In the genomic region with DNA sequence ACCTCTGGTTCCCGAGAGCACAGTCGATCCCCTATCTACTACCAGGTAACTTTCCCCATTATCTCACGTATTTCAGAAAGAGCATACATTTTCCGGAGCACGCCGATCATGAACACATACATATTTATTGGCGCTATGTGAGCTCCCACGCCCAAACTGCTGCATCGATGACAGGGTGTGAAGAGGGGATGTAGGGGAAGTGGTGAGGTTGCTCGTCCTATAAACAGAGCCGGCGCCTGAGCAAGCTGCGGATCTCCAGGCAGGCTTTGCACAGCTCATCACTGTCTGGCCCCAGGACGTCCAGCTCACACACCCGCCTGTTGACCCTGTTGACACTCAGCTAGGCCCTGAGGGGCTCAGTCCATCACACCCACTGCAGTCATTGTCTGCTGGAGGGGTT, we compare ENCODE assay signal across 8 mouse cellular contexts. TPM values are rescaled to one million over a fixed set of nuclear protein-coding genes. Genes with fewer than 3 reads are reported as not detected.
DNase-seq lines count a peak whose midpoint lies in the region; ATAC-seq and TF ChIP-seq lines count a peak whose summit lies in the region.

No protein-coding gene starts in this region.

- no peak for TF ChIP-seq CTCF in lung, embryonic 14.5 days (IDR thresholded peaks at IDR 0.05; ENCODE audit: low read depth)

- peak overlapping the region; percentile 78 for H3K27ac ChIP-seq in lung, embryonic 14.5 days (ENCODE audit: low read depth)
- H3K27ac ChIP-seq in limb, embryonic 14.5 days (replicated peaks; ENCODE audit: low read depth, low read length) = peak overlapping the region; percentile 34
- H3K27ac ChIP-seq in neural tube, embryonic 14.5 days (ENCODE audit: low read depth, low read length) = peak overlapping the region; percentile 66

- H3K36me3 ChIP-seq in lung, embryonic 14.5 days (ENCODE audit: insufficient read depth) = peaks cover 12% of the 10 kb centered on the region; the same call in 1 of the 2 replicates
- H3K36me3 ChIP-seq in limb, embryonic 14.5 days (ENCODE audit: control insufficient read depth, insufficient read depth, low read length) = peaks cover 7% of the 10 kb centered on the region; the same call in 1 of the 2 replicates
- H3K36me3 ChIP-seq in neural tube, embryonic 14.5 days (ENCODE audit: control insufficient read depth, insufficient read depth, low read length) = no peaks in the 10 kb centered on the region

- peak; percentile 12; the same call in 1 of the 2 replicates for ATAC-seq in lung, embryonic 14.5 days (ENCODE audit: insufficient read depth)
- ATAC-seq in activated CD4-positive, CD25-positive, alpha-beta regulatory T cell, adult 4 months = peak; percentile 64
- ATAC-seq in erythroid progenitor cell, adult 5-6 weeks (replicated peaks; ENCODE audit: low FRiP score, poor library complexity, severe bottlenecking) = peak; percentile 4
- ATAC-seq in limb, embryonic 14.5 days (ENCODE audit: low FRiP score, low read depth) = no peak
- ATAC-seq in neural tube, embryonic 14.5 days (ENCODE audit: low read depth) = peak; percentile 15

- no peak for TF ChIP-seq POLR2A in limb, embryonic 14.5 days (IDR thresholded peaks at IDR 0.05; ENCODE audit: borderline replicate concordance, extremely low read depth, insufficient read depth, insufficient read length)

- peak overlapping the region; percentile 77 for H3K4me2 ChIP-seq in lung, embryonic 14.5 days
- peak overlapping the region; percentile 76 for H3K4me2 ChIP-seq in limb, embryonic 14.5 days (replicated peaks; ENCODE audit: low read depth, low read length, severe bottlenecking)
- H3K4me2 ChIP-seq in neural tube, embryonic 14.5 days (ENCODE audit: low read depth, low read length) = peak overlapping the region; percentile 76

- peak; percentile 50 for DNase-seq in lung, embryonic 14.5 days
- DNase-seq in lung, postnatal 10 days = no peak
- DNase-seq in limb, embryonic 14.5 days (ENCODE audit: low spot score) = no peak
- no peak for DNase-seq in layer of hippocampus, adult 9-10 months (ENCODE audit: low spot score)
- DNase-seq in frontal cortex, postnatal 14 days (ENCODE audit: low spot score in 2 of 2) = no peak

- WGBS in lung, embryonic 14.5 days = 2% methylated on average over 15 of the region's 15 CpGs
- WGBS in limb, embryonic 14.5 days = 2% methylated on average over 15 of the region's 15 CpGs
- WGBS in neural tube, embryonic 14.5 days = under 1% methylated on average over 15 of the region's 15 CpGs

- H3K9ac ChIP-seq in lung, embryonic 14.5 days = peak overlapping the region; percentile 53
- peak overlapping the region; percentile 64 for H3K9ac ChIP-seq in limb, embryonic 14.5 days (ENCODE audit: low read depth, low read length, severe bottlenecking)
- H3K9ac ChIP-seq in neural tube, embryonic 14.5 days (replicated peaks; ENCODE audit: low read depth, low read length) = peak overlapping the region; percentile 55

- H3K4me3 ChIP-seq in lung, embryonic 14.5 days (ENCODE audit: low read depth, low read length) = peak overlapping the region; percentile 53
- peak overlapping the region; percentile 63 for H3K4me3 ChIP-seq in limb, embryonic 14.5 days (replicated peaks; ENCODE audit: low read length)
- peak overlapping the region; percentile 54 for H3K4me3 ChIP-seq in neural tube, embryonic 14.5 days (ENCODE audit: low read depth, low read length)

- H3K4me1 ChIP-seq in lung, embryonic 14.5 days (ENCODE audit: insufficient read depth) = no peaks in the 10 kb centered on the region
- H3K4me1 ChIP-seq in limb, embryonic 14.5 days (ENCODE audit: control insufficient read depth, insufficient read depth, low read length) = 0 out of 2 replicates have a peak, but pooled peaks cover 11% of the 10 kb centered on the region
- 0 out of 2 replicates have a peak, but pooled peaks cover 3% of the 10 kb centered on the region for H3K4me1 ChIP-seq in neural tube, embryonic 14.5 days (ENCODE audit: control insufficient read depth, insufficient read depth, low read length)

- no peaks in the 10 kb centered on the region for H3K9me3 ChIP-seq in lung, embryonic 14.5 days (ENCODE audit: low read depth, low read length)
- H3K9me3 ChIP-seq in limb, embryonic 14.5 days (ENCODE audit: control insufficient read depth, low read length) = no peaks in the 10 kb centered on the region
- H3K9me3 ChIP-seq in neural tube, embryonic 14.5 days (ENCODE audit: control insufficient read depth, low read length) = no peaks in the 10 kb centered on the region

- no peaks in the 10 kb centered on the region for H3K27me3 ChIP-seq in lung, embryonic 14.5 days (ENCODE audit: insufficient read depth, low read length)
- H3K27me3 ChIP-seq in limb, embryonic 14.5 days (ENCODE audit: control insufficient read depth, insufficient read depth, low read length) = no peaks in the 10 kb centered on the region
- no peaks in the 10 kb centered on the region for H3K27me3 ChIP-seq in neural tube, embryonic 14.5 days (ENCODE audit: control insufficient read depth, insufficient read depth, low read length)

RNA-seq across cellular contexts. Expression of gene Zfp213, which starts 13.2 kb away (rescaled TPM):
- polyA plus RNA-seq in lung, embryonic 14.5 days (2014; fragmentation: Nextera tagmentation; extraction: Ambion mirVana) = 21.8 and 24.7 TPM in 2 replicates
- 1 to 10 TPM; 4.3 to 4.9 TPM for polyA plus RNA-seq in activated CD4-positive, CD25-positive, alpha-beta regulatory T cell, adult 4 months (2017; shearing (Covaris generic))
- total RNA-seq in erythroid progenitor cell, adult 5-6 weeks (2015; ENCODE audit: low replicate concordance) = 2.2 and 3.4 TPM in 2 replicates
- total RNA-seq in erythroid progenitor cell, adult 5-6 weeks (2017; ENCODE audit: low replicate concordance) = 0.90 and 1.4 TPM in 2 replicates
- 16.3 and 21.1 TPM in 2 replicates for polyA plus RNA-seq in limb, embryonic 14.5 days (2012; rRNA removed)
- 17.4 and 18.1 TPM in 2 replicates for polyA plus RNA-seq in limb, embryonic 14.5 days (2014; fragmentation: Nextera tagmentation; extraction: Ambion mirVana)
- 16.9 and 19.8 TPM in 2 replicates for polyA plus RNA-seq in neural tube, embryonic 14.5 days (2014; fragmentation: Nextera tagmentation; extraction: Ambion mirVana)

RNA-seq across cellular contexts. Expression of gene Zfp13, which starts 48.4 kb away (rescaled TPM):
- 12.3 and 15.6 TPM in 2 replicates for polyA plus RNA-seq in lung, embryonic 14.5 days (2014; fragmentation: Nextera tagmentation; extraction: Ambion mirVana)
- not detected for polyA plus RNA-seq in activated CD4-positive, CD25-positive, alpha-beta regulatory T cell, adult 4 months (2017; shearing (Covaris generic))
- total RNA-seq in erythroid progenitor cell, adult 5-6 weeks (2015; ENCODE audit: low replicate concordance) = not detected in 2 replicates
- not detected in 2 replicates for total RNA-seq in erythroid progenitor cell, adult 5-6 weeks (2017; ENCODE audit: low replicate concordance)
- polyA plus RNA-seq in limb, embryonic 14.5 days (2012; rRNA removed) = 27.6 and 33.8 TPM in 2 replicates
- polyA plus RNA-seq in limb, embryonic 14.5 days (2014; fragmentation: Nextera tagmentation; extraction: Ambion mirVana) = 16.2 and 16.3 TPM in 2 replicates
- 26.6 TPM in 2 replicates for polyA plus RNA-seq in neural tube, embryonic 14.5 days (2014; fragmentation: Nextera tagmentation; extraction: Ambion mirVana)

RNA-seq across cellular contexts. Expression of gene Zscan10, which starts 49.8 kb away (rescaled TPM):
- 0.53 and 0.74 TPM in 2 replicates for polyA plus RNA-seq in lung, embryonic 14.5 days (2014; fragmentation: Nextera tagmentation; extraction: Ambion mirVana)
- polyA plus RNA-seq in activated CD4-positive, CD25-positive, alpha-beta regulatory T cell, adult 4 months (2017; shearing (Covaris generic)) = 1 to 10 TPM; 1.3 to 3.4 TPM
- total RNA-seq in erythroid progenitor cell, adult 5-6 weeks (2015; ENCODE audit: low replicate concordance) = not detected in 2 replicates
- not detected in 2 replicates for total RNA-seq in erythroid progenitor cell, adult 5-6 weeks (2017; ENCODE audit: low replicate concordance)
- 0.63 and 1.00 TPM in 2 replicates for polyA plus RNA-seq in limb, embryonic 14.5 days (2012; rRNA removed)
- 0.33 TPM in 1 of 2 replicates, not detected in the other for polyA plus RNA-seq in limb, embryonic 14.5 days (2014; fragmentation: Nextera tagmentation; extraction: Ambion mirVana)
- polyA plus RNA-seq in neural tube, embryonic 14.5 days (2014; fragmentation: Nextera tagmentation; extraction: Ambion mirVana) = not detected in 2 replicates

Comparison
In these comparisons a context has a peak if more than half of its experiments do, and no peak if none do; other contexts are left out.
1. RNA of gene Zfp13, which starts 48.4 kb away (polyA plus RNA-seq): 16.2 to 33.8 TPM in limb, embryonic 14.5 days, 26.6 TPM in neural tube, embryonic 14.5 days and 12.3 to 15.6 TPM in lung, embryonic 14.5 days; not detected in activated CD4-positive, CD25-positive, alpha-beta regulatory T cell, adult 4 months; every median in the first group is over 10 times any median in the second.
2. Peak in every context shown above with its lines, with median percentiles within 50 percentile points of each other: H3K27ac ChIP-seq, H3K4me2 ChIP-seq, H3K4me3 ChIP-seq and H3K9ac ChIP-seq.